Mouse (Mus musculus): Measurements from ENCODE around the gene Pirt. TPM values are rescaled to one million over a fixed set of nuclear protein-coding genes. Genes with fewer than 3 reads are reported as not detected.

The Pirt gene
- polyA plus RNA-seq (2016; fragmentation: Nextera tagmentation; extraction: Ambion mirVana): 5.7 and 6.7 TPM in 2 replicates

GRCm38 (mm10) chr11:66911811-66912210 lies at the start of gene Pirt:
Gene Pirt (plus strand): TSS chr11:66911981.
- Histone ChIP-seq H3K4me1 (no peaks in the 10 kb centered on the region), H3K9me3 (replicated peaks) (no peaks in the 10 kb centered on the region), H3K4me2 (replicated peaks) (no peak within 1 kb of the TSS), H3K4me3 (no peak within 1 kb of the TSS; the same call in 1 of the 2 replicates), H3K36me3 (no peaks in the 10 kb centered on the region), H3K27ac (no peak within 1 kb of the TSS), H3K9ac (no peak within 1 kb of the TSS), H3K27me3 (no peaks in the 10 kb centered on the region)
- WGBS: 56% methylated on average over 10 of the region's 10 CpGs
- ATAC-seq (ENCODE audit: low FRiP score): no peak

GRCm38 (mm10) chr11:66871701-66872100 lies 40.1 kb upstream of the Pirt start:
- no peak overlapping the region for H3K4me3 ChIP-seq
- no peaks in the 10 kb centered on the region for H3K4me1 ChIP-seq
- no peaks in the 10 kb centered on the region for H3K27me3 ChIP-seq
- H3K9me3 ChIP-seq (replicated peaks): no peaks in the 10 kb centered on the region
- WGBS: 7% methylated on average over 5 of the region's 5 CpGs
- H3K4me2 ChIP-seq (replicated peaks): no peak overlapping the region
- ATAC-seq (ENCODE audit: low FRiP score): no peak
- no peak overlapping the region for H3K27ac ChIP-seq
- H3K9ac ChIP-seq: no peak overlapping the region
- H3K36me3 ChIP-seq: no peaks in the 10 kb centered on the region

GRCm38 (mm10) chr11:66872773-66873470 lies 38.9 kb upstream of the Pirt start:
- H3K36me3 ChIP-seq: no peaks in the 10 kb centered on the region
- no peaks in the 10 kb centered on the region for H3K27me3 ChIP-seq
- no peaks in the 10 kb centered on the region for H3K9me3 ChIP-seq (replicated peaks)

GRCm38 (mm10) chr11:66881291-66881690 lies 30.5 kb upstream of the Pirt start:
- H3K27ac ChIP-seq: no peak overlapping the region
- H3K27me3 ChIP-seq: no peaks in the 10 kb centered on the region
- H3K36me3 ChIP-seq: no peaks in the 10 kb centered on the region
- no peak for ATAC-seq (ENCODE audit: low FRiP score)
- 0 out of 2 replicates have a peak, but pooled peaks cover 6% of the 10 kb centered on the region for H3K4me1 ChIP-seq
- no peak overlapping the region for H3K4me3 ChIP-seq
- no peaks in the 10 kb centered on the region for H3K9me3 ChIP-seq (replicated peaks)
- H3K9ac ChIP-seq: no peak overlapping the region
- H3K4me2 ChIP-seq (replicated peaks): no peak overlapping the region
- 84% methylated on average over 2 of the region's 2 CpGs for WGBS

More at GRCm38 (mm10) chr11:66872773-66873470, 38.9 kb upstream of the Pirt start:
- Histone ChIP-seq H3K4me3 (no peak overlapping the region), H3K4me2 (replicated peaks) (no peak overlapping the region), H3K9ac (no peak overlapping the region), H3K4me1 (no peaks in the 10 kb centered on the region), H3K27ac (no peak overlapping the region)
- no peak for ATAC-seq (ENCODE audit: low FRiP score)
- 60% methylated on average over 3 of the region's 3 CpGs for WGBS

GRCm38 (mm10) chr11:66882224-66883040 lies 29.3 kb upstream of the Pirt start:
- Histone ChIP-seq H3K4me1 (0 out of 2 replicates have a peak, but pooled peaks cover 6% of the 10 kb centered on the region), H3K4me3 (no peak overlapping the region), H3K4me2 (replicated peaks) (no peak overlapping the region), H3K36me3 (no peaks in the 10 kb centered on the region), H3K27ac (no peak overlapping the region), H3K9me3 (replicated peaks) (no peaks in the 10 kb centered on the region), H3K27me3 (no peaks in the 10 kb centered on the region), H3K9ac (no peak overlapping the region)
- 84% methylated on average over 7 of the region's 7 CpGs for WGBS
- ATAC-seq (ENCODE audit: low FRiP score): no peak

- H3K9ac ChIP-seq: no peak overlapping the region
- ATAC-seq (ENCODE audit: low FRiP score): no peak
- H3K4me1 ChIP-seq: no peaks in the 10 kb centered on the region
- H3K36me3 ChIP-seq: no peaks in the 10 kb centered on the region
- no peak overlapping the region for H3K4me2 ChIP-seq (replicated peaks)
- 82% methylated on average over 3 of the region's 3 CpGs for WGBS
- no peak overlapping the region for H3K4me3 ChIP-seq
- H3K27me3 ChIP-seq: no peaks in the 10 kb centered on the region
- H3K27ac ChIP-seq: no peak overlapping the region
- H3K9me3 ChIP-seq (replicated peaks): no peaks in the 10 kb centered on the region
These were observed 19.2 kb upstream of the Pirt start for GRCm38 (mm10) chr11:66892536-66892935.

- Histone ChIP-seq H3K27me3 (no peaks in the 10 kb centered on the region), H3K4me1 (no peaks in the 10 kb centered on the region), H3K27ac (no peak overlapping the region), H3K9me3 (replicated peaks) (no peaks in the 10 kb centered on the region), H3K4me2 (replicated peaks) (no peak overlapping the region), H3K4me3 (no peak overlapping the region), H3K9ac (no peak overlapping the region), H3K36me3 (no peaks in the 10 kb centered on the region)
- ATAC-seq (ENCODE audit: low FRiP score): no peak
- WGBS: 90% methylated on average over 2 of the region's 2 CpGs
These were observed 13.0 kb upstream of the Pirt start for GRCm38 (mm10) chr11:66898747-66899146.

GRCm38 (mm10) chr11:66899426-66899825 lies 12.4 kb upstream of the Pirt start:
- Histone ChIP-seq H3K9me3 (replicated peaks) (no peaks in the 10 kb centered on the region), H3K4me3 (no peak overlapping the region), H3K27me3 (no peaks in the 10 kb centered on the region), H3K4me1 (no peaks in the 10 kb centered on the region), H3K9ac (no peak overlapping the region), H3K36me3 (no peaks in the 10 kb centered on the region), H3K4me2 (replicated peaks) (no peak overlapping the region), H3K27ac (no peak overlapping the region)
- WGBS: 16% methylated on average over 7 of the region's 7 CpGs
- 0 out of 2 replicates have a peak, but pooled peaks have one; percentile 40 for ATAC-seq (ENCODE audit: low FRiP score)

GRCm38 (mm10) chr11:66902801-66903200 lies 9.0 kb upstream of the Pirt start:
- Histone ChIP-seq H3K36me3 (no peaks in the 10 kb centered on the region), H3K4me2 (replicated peaks) (no peak overlapping the region), H3K27ac (no peak overlapping the region), H3K9ac (no peak overlapping the region), H3K9me3 (replicated peaks) (no peaks in the 10 kb centered on the region), H3K4me1 (peaks cover 5% of the 10 kb centered on the region; the same call in 1 of the 2 replicates), H3K4me3 (no peak overlapping the region), H3K27me3 (no peaks in the 10 kb centered on the region)
- ATAC-seq (ENCODE audit: low FRiP score): no peak
- WGBS: 89% methylated on average over 7 of the region's 7 CpGs

- Histone ChIP-seq H3K4me3 (no peak overlapping the region), H3K36me3 (no peaks in the 10 kb centered on the region), H3K9ac (no peak overlapping the region), H3K4me1 (peaks cover 5% of the 10 kb centered on the region; the same call in 1 of the 2 replicates), H3K9me3 (replicated peaks) (no peaks in the 10 kb centered on the region), H3K27ac (no peak overlapping the region), H3K27me3 (no peaks in the 10 kb centered on the region), H3K4me2 (replicated peaks) (peak overlapping the region; percentile 42)
- WGBS: 13% methylated on average over 21 of the region's 21 CpGs
- ATAC-seq (ENCODE audit: low FRiP score): peak; percentile 88
These were observed 6.0 kb upstream of the Pirt start for GRCm38 (mm10) chr11:66905617-66906384.

GRCm38 (mm10) chr11:66912531-66913458 lies 1.0 kb downstream of the Pirt start:
- WGBS: 55% methylated on average over 17 of the region's 17 CpGs
- H3K4me2 ChIP-seq (replicated peaks): no peak overlapping the region
- no peak overlapping the region for H3K9ac ChIP-seq
- no peak overlapping the region; the same call in 1 of the 2 replicates for H3K4me3 ChIP-seq
- no peaks in the 10 kb centered on the region for H3K27me3 ChIP-seq
- no peak overlapping the region for H3K27ac ChIP-seq
- no peaks in the 10 kb centered on the region for H3K4me1 ChIP-seq
- H3K36me3 ChIP-seq: no peaks in the 10 kb centered on the region
- no peak for ATAC-seq (ENCODE audit: low FRiP score)
- H3K9me3 ChIP-seq (replicated peaks): no peaks in the 10 kb centered on the region
